Mouse (Mus musculus): Measurements from ENCODE around the gene Pigv. TPM values are rescaled to one million over a fixed set of nuclear protein-coding genes. Genes with fewer than 3 reads are reported as not detected.
A peak's percentile ranks its signal among the peaks of the same experiment; 100 is the strongest.

Gene Pigv
- total and polyA plus RNA-seq, 2 experiments from 2014 or later, result 11.3 to 14.0 TPM

GRCm38 (mm10) chr4:133706956-133707355, 34.5 kb upstream of the Pigv start:
- Histone ChIP-seq H3K36me3 (ENCODE audit: insufficient read depth, low read length) (peaks cover 18% of the 10 kb centered on the region; the same call in 1 of the 2 replicates), H3K4me1 (ENCODE audit: insufficient read depth, low read length) (no peaks in the 10 kb centered on the region), H3K9ac (replicated peaks; ENCODE audit: low read length) (no peak overlapping the region), H3K4me2 (ENCODE audit: low read depth, low read length) (no peak overlapping the region), H3K27me3 (ENCODE audit: insufficient read depth, low read length) (no peaks in the 10 kb centered on the region), H3K9me3 (ENCODE audit: low read length) (no peaks in the 10 kb centered on the region), H3K4me3 (ENCODE audit: low read length) (no peak overlapping the region), H3K27ac (peak overlapping the region; percentile 56; the same call in 1 of the 2 replicates)
- peak; percentile 31 for DNase-seq (ENCODE audit: low spot score)
- ATAC-seq, result no peak; the same call in 1 of the 2 replicates
- TF ChIP-seq CTCF (IDR thresholded peaks at IDR 0.05; ENCODE audit: low read depth), result no peak
- 66% methylated on average over 8 of the region's 8 CpGs for WGBS

GRCm38 (mm10) chr4:133705062-133705461, 32.6 kb upstream of the Pigv start:
- H3K4me3 ChIP-seq (ENCODE audit: low read length), result no peak overlapping the region
- no peak overlapping the region for H3K4me2 ChIP-seq (ENCODE audit: low read depth, low read length)
- peaks cover 19% of the 10 kb centered on the region; the same call in 1 of the 2 replicates for H3K36me3 ChIP-seq (ENCODE audit: insufficient read depth, low read length)
- H3K9ac ChIP-seq (replicated peaks; ENCODE audit: low read length), result no peak overlapping the region
- no peak for TF ChIP-seq CTCF (IDR thresholded peaks at IDR 0.05; ENCODE audit: low read depth)
- H3K27me3 ChIP-seq (ENCODE audit: insufficient read depth, low read length), result no peaks in the 10 kb centered on the region
- H3K27ac ChIP-seq, result peak overlapping the region; percentile 56; the same call in 1 of the 2 replicates
- DNase-seq (ENCODE audit: low spot score) (no peak), ATAC-seq (no peak)
- H3K9me3 ChIP-seq (ENCODE audit: low read length), result no peaks in the 10 kb centered on the region
- 88% methylated on average over 4 of the region's 4 CpGs for WGBS
- H3K4me1 ChIP-seq (ENCODE audit: insufficient read depth, low read length), result no peaks in the 10 kb centered on the region

GRCm38 (mm10) chr4:133700905-133701368, 28.5 kb upstream of the Pigv start:
- Histone ChIP-seq H3K9me3 (ENCODE audit: low read length) (no peaks in the 10 kb centered on the region), H3K4me3 (ENCODE audit: low read length) (no peak overlapping the region), H3K4me1 (ENCODE audit: insufficient read depth, low read length) (no peaks in the 10 kb centered on the region), H3K4me2 (ENCODE audit: low read depth, low read length) (no peak overlapping the region), H3K36me3 (ENCODE audit: insufficient read depth, low read length) (peaks cover 13% of the 10 kb centered on the region), H3K27ac (no peak overlapping the region; the same call in 1 of the 2 replicates), H3K27me3 (ENCODE audit: insufficient read depth, low read length) (no peaks in the 10 kb centered on the region), H3K9ac (replicated peaks; ENCODE audit: low read length) (no peak overlapping the region)
- WGBS, result 45% methylated on average over 11 of the region's 11 CpGs
- ATAC-seq (0 out of 2 replicates have a peak, but pooled peaks have one; percentile 56), DNase-seq (ENCODE audit: low spot score) (peak; percentile 40)
- TF ChIP-seq CTCF (IDR thresholded peaks at IDR 0.05; ENCODE audit: low read depth), result no peak

- Histone ChIP-seq H3K9me3 (ENCODE audit: low read length) (no peaks in the 10 kb centered on the region), H3K4me1 (ENCODE audit: insufficient read depth, low read length) (no peaks in the 10 kb centered on the region), H3K27me3 (ENCODE audit: insufficient read depth, low read length) (no peaks in the 10 kb centered on the region), H3K4me2 (ENCODE audit: low read depth, low read length) (no peak overlapping the region), H3K27ac (no peak overlapping the region), H3K4me3 (ENCODE audit: low read length) (no peak overlapping the region), H3K36me3 (ENCODE audit: insufficient read depth, low read length) (peaks cover 60% of the 10 kb centered on the region), H3K9ac (replicated peaks; ENCODE audit: low read length) (no peak overlapping the region)
- TF ChIP-seq CTCF (IDR thresholded peaks at IDR 0.05; ENCODE audit: low read depth), result 0 out of 2 replicates have a peak, but pooled peaks have one; percentile 22
- DNase-seq (ENCODE audit: low spot score) (no peak), ATAC-seq (no peak)
- WGBS, result 55% methylated on average over 3 of the region's 3 CpGs
Measured at GRCm38 (mm10) chr4:133695363-133695762, 22.9 kb upstream of the Pigv start.

- Histone ChIP-seq H3K9me3 (ENCODE audit: low read length) (no peaks in the 10 kb centered on the region), H3K9ac (replicated peaks; ENCODE audit: low read length) (no peak overlapping the region), H3K27me3 (ENCODE audit: insufficient read depth, low read length) (no peaks in the 10 kb centered on the region), H3K4me1 (ENCODE audit: insufficient read depth, low read length) (no peaks in the 10 kb centered on the region), H3K4me2 (ENCODE audit: low read depth, low read length) (no peak overlapping the region), H3K27ac (no peak overlapping the region), H3K4me3 (ENCODE audit: low read length) (no peak overlapping the region), H3K36me3 (ENCODE audit: insufficient read depth, low read length) (peaks cover 92% of the 10 kb centered on the region)
- TF ChIP-seq CTCF (IDR thresholded peaks at IDR 0.05; ENCODE audit: low read depth), result no peak
- ATAC-seq (no peak), DNase-seq (ENCODE audit: low spot score) (peak; percentile 29)
- WGBS, result 17% methylated on average over 5 of the region's 5 CpGs
Measured at GRCm38 (mm10) chr4:133690252-133690651, 17.8 kb upstream of the Pigv start.

- DNase-seq (ENCODE audit: low spot score) (peak; percentile 52), ATAC-seq (no peak)
- Histone ChIP-seq H3K27me3 (ENCODE audit: insufficient read depth, low read length) (no peaks in the 10 kb centered on the region), H3K4me1 (ENCODE audit: insufficient read depth, low read length) (no peaks in the 10 kb centered on the region), H3K4me3 (ENCODE audit: low read length) (no peak overlapping the region), H3K36me3 (ENCODE audit: insufficient read depth, low read length) (peaks cover 92% of the 10 kb centered on the region), H3K9me3 (ENCODE audit: low read length) (no peaks in the 10 kb centered on the region), H3K27ac (no peak overlapping the region), H3K4me2 (ENCODE audit: low read depth, low read length) (no peak overlapping the region), H3K9ac (replicated peaks; ENCODE audit: low read length) (no peak overlapping the region)
- no peak for TF ChIP-seq CTCF (IDR thresholded peaks at IDR 0.05; ENCODE audit: low read depth)
- 40% methylated on average over 7 of the region's 7 CpGs for WGBS
Measured at GRCm38 (mm10) chr4:133688417-133689067, 16.1 kb upstream of the Pigv start.

- Histone ChIP-seq H3K27ac (no peak overlapping the region), H3K27me3 (ENCODE audit: insufficient read depth, low read length) (no peaks in the 10 kb centered on the region), H3K4me3 (ENCODE audit: low read length) (no peak overlapping the region), H3K36me3 (ENCODE audit: insufficient read depth, low read length) (peaks cover 90% of the 10 kb centered on the region), H3K4me2 (ENCODE audit: low read depth, low read length) (no peak overlapping the region), H3K9ac (replicated peaks; ENCODE audit: low read length) (no peak overlapping the region), H3K4me1 (ENCODE audit: insufficient read depth, low read length) (no peaks in the 10 kb centered on the region), H3K9me3 (ENCODE audit: low read length) (no peaks in the 10 kb centered on the region)
- WGBS, result 79% methylated on average over 5 of the region's 5 CpGs
- no peak for TF ChIP-seq CTCF (IDR thresholded peaks at IDR 0.05; ENCODE audit: low read depth)
- no peak for ATAC-seq
- DNase-seq (ENCODE audit: low spot score), result no peak
Measured at GRCm38 (mm10) chr4:133687126-133687525, 14.7 kb upstream of the Pigv start.
